Mouse (Mus musculus) intestine, embryonic 14.5 days (tissue): ENCODE results near the gene Cfl1. TPM values are rescaled to one million over a fixed set of nuclear protein-coding genes. Genes with fewer than 3 reads are reported as not detected.

Source experiments
- ATAC-seq: fragments of 200-750 bp; cut with Nextera tagmentation; replicated peaks from 2 replicates; pipeline ENCODE4 v1.8.0; 2017; ENCODE audit warnings: low read depth, moderate number of reproducible peaks, moderate TSS enrichment, moderate library complexity; ENCODE audit not compliant: low FRiP score, low TSS enrichment
- DNase-seq: peaks from one replicate; pipeline ENCODE4 v3.0.0-alpha.2; 2018; ENCODE audit warnings: low spot score
- H3K27ac ChIP-seq: fragments of 300-500 bp; sonication (generic); 2 replicates; pipeline ENCODE4 v1.5.1; 2014; ENCODE audit warnings: low read depth, mild to moderate bottlenecking, control low read depth
- H3K27me3 ChIP-seq: fragments of 300-500 bp; sonication (generic); replicated peaks from 2 replicates; pipeline ENCODE4 v1.6.1; 2014; ENCODE audit warnings: low read length, control low read depth; ENCODE audit not compliant: control insufficient read depth, insufficient read depth
- H3K36me3 ChIP-seq: fragments of 300-500 bp; sonication (generic); 2 replicates; pipeline ENCODE4 v1.6.1; 2014; ENCODE audit warnings: low read length, control low read depth; ENCODE audit not compliant: control insufficient read depth, insufficient read depth
- H3K4me1 ChIP-seq: fragments of 300-500 bp; sonication (generic); replicated peaks from 2 replicates; pipeline ENCODE4 v1.6.1; 2014; ENCODE audit warnings: low read length, control low read depth, mixed read lengths; ENCODE audit not compliant: control insufficient read depth, insufficient read depth
- H3K4me2 ChIP-seq: fragments of 300-500 bp; sonication (generic); 2 replicates; pipeline ENCODE4 v1.6.1; 2014; ENCODE audit warnings: low read length
- H3K4me3 ChIP-seq: fragments of 300-500 bp; sonication (generic); 2 replicates; pipeline ENCODE4 v1.5.1; 2014; ENCODE audit warnings: low read depth, low read length, control low read depth, mixed read lengths
- H3K9ac ChIP-seq: fragments of 300-500 bp; sonication (generic); 2 replicates; pipeline ENCODE4 v1.6.1; 2014; ENCODE audit warnings: mild to moderate bottlenecking, low read length
- H3K9me3 ChIP-seq: fragments of 300-500 bp; sonication (generic); 2 replicates; pipeline ENCODE4 v1.6.1; 2016; ENCODE audit warnings: low read length, control low read depth; ENCODE audit not compliant: control insufficient read depth
- WGBS: fragments of 180-500 bp; shearing (Covaris S2); extraction: QIAGEN DNeasy Blood & Tissue Kit; methylation state at CpG from one replicate; pipeline ENCODE4 v1.1.7; 2014; 5-methylcytosine and 5-hydroxymethylcytosine counted together
- polyA plus RNA-seq: library from polyadenylated mRNA; unstranded; fragments of >200 nt; fragmentation: Nextera tagmentation; extraction: Ambion mirVana; gene quantifications from 2 replicates; pipeline ENCODE4 v1.2.1, GENCODE M21; 2014

The Cfl1 gene
- polyA plus RNA-seq, 1 experiment from 2014 or later = 2,844 TPM

DNA sequence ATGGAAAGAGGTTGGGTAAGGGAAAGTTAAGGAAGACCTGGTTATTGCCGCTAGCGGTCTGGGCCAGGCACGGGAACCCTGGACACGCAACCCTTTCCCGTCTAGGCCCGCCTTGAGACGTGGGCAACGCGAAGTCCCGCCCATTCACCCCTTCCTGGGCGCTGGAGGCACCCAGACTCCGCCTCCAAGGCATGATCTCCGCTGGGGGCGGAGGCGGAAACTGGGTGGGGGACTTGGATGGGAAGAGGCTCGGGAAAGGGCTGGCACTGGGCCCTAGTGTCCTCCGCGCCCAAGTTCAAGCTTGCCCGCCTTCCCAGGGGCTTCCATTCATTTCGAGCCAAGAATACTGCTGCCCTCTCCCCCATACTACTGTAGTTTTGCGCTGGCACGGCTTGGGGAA is 16.5 kb upstream of the Cfl1 start, which contains the start of gene Efemp2:
Efemp2 (plus strand) TSS at position 235 of the 400 bp plus-strand sequence.
- peak; percentile 61 for ATAC-seq
- peak within 1 kb of the TSS; percentile 66 for H3K4me3 ChIP-seq
- H3K9ac ChIP-seq = peak within 1 kb of the TSS; percentile 72

GRCm38 (mm10) chr19:5474281-5475068 is 15.8 kb upstream of the Cfl1 start:
- Histone ChIP-seq H3K9me3 (no peaks in the 10 kb centered on the region), H3K4me2 (peak overlapping the region; percentile 76), H3K27ac (peak overlapping the region; percentile 90), H3K27me3 (no peaks in the 10 kb centered on the region), H3K4me1 (0 out of 2 replicates have a peak, but pooled peaks cover 9% of the 10 kb centered on the region), H3K36me3 (peaks cover 26% of the 10 kb centered on the region), H3K9ac (peak overlapping the region; percentile 72), H3K4me3 (peak overlapping the region; percentile 66)
- DNase-seq (peak; percentile 73), ATAC-seq (peak; percentile 67)
- 2% methylated on average over 50 of the region's 68 CpGs for WGBS

More for the DNA sequence above, 16.5 kb upstream of the Cfl1 start, which contains the start of gene Efemp2:
- under 1% methylated on average over 22 of the region's 22 CpGs for WGBS
- DNase-seq = peak; percentile 83
- Histone ChIP-seq H3K27me3 (no peaks in the 10 kb centered on the region), H3K36me3 (peaks cover 18% of the 10 kb centered on the region), H3K4me2 (peak within 1 kb of the TSS; percentile 76), H3K27ac (peak within 1 kb of the TSS; percentile 90), H3K4me1 (0 out of 2 replicates have a peak, but pooled peaks cover 9% of the 10 kb centered on the region), H3K9me3 (no peaks in the 10 kb centered on the region)

GRCm38 (mm10) chr19:5475069-5475714 is 15.1 kb upstream of the Cfl1 start:
- 0 out of 2 replicates have a peak, but pooled peaks cover 9% of the 10 kb centered on the region for H3K4me1 ChIP-seq
- 13% methylated on average over 13 of the region's 13 CpGs for WGBS
- H3K4me3 ChIP-seq = peak overlapping the region; percentile 66
- H3K9me3 ChIP-seq = no peaks in the 10 kb centered on the region
- peak overlapping the region; percentile 90 for H3K27ac ChIP-seq
- H3K36me3 ChIP-seq = peaks cover 33% of the 10 kb centered on the region
- no peak for DNase-seq
- H3K9ac ChIP-seq = peak overlapping the region; percentile 72
- H3K4me2 ChIP-seq = peak overlapping the region; percentile 76
- peak; percentile 7; the same call in 1 of the 2 replicates for ATAC-seq
- no peaks in the 10 kb centered on the region for H3K27me3 ChIP-seq

GRCm38 (mm10) chr19:5477004-5477667 is 13.1 kb upstream of the Cfl1 start:
- 87% methylated on average over 10 of the region's 10 CpGs for WGBS
- ATAC-seq (no peak), DNase-seq (no peak)
- Histone ChIP-seq H3K4me3 (no peak overlapping the region), H3K4me2 (no peak overlapping the region), H3K27me3 (no peaks in the 10 kb centered on the region), H3K9me3 (no peaks in the 10 kb centered on the region), H3K36me3 (peaks cover 52% of the 10 kb centered on the region), H3K4me1 (0 out of 2 replicates have a peak, but pooled peaks cover 9% of the 10 kb centered on the region), H3K27ac (no peak overlapping the region), H3K9ac (no peak overlapping the region)

- H3K4me3 ChIP-seq = no peak overlapping the region
- H3K9me3 ChIP-seq = no peaks in the 10 kb centered on the region
- H3K27me3 ChIP-seq = no peaks in the 10 kb centered on the region
- H3K36me3 ChIP-seq = peaks cover 59% of the 10 kb centered on the region
- no peak overlapping the region for H3K27ac ChIP-seq
- ATAC-seq = no peak
- 0 out of 2 replicates have a peak, but pooled peaks cover 9% of the 10 kb centered on the region for H3K4me1 ChIP-seq
- no peak overlapping the region for H3K4me2 ChIP-seq
- H3K9ac ChIP-seq = no peak overlapping the region
- 93% methylated on average over 18 of the region's 18 CpGs for WGBS
- no peak for DNase-seq
Measured at GRCm38 (mm10) chr19:5477668-5478300, 12.5 kb upstream of the Cfl1 start.

DNA sequence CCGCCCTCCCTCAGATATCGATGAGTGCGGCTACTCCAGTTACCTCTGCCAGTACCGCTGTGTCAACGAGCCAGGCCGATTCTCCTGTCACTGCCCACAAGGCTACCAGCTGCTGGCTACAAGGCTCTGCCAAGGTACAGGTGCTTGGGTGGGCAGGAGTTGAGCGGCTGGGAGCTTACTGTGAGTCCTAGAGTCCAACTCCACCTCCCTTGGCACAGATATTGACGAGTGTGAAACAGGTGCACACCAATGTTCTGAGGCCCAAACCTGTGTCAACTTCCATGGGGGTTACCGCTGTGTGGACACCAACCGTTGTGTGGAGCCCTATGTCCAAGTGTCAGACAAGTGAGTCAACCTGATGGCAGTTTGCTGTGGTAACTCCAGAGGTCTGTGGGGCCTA is 10.2 kb upstream of the Cfl1 start:
- H3K36me3 ChIP-seq = peaks cover 80% of the 10 kb centered on the region

GRCm38 (mm10) chr19:5481398-5481797 is 8.9 kb upstream of the Cfl1 start:
- DNase-seq = no peak
- H3K4me3 ChIP-seq = no peak overlapping the region
- no peaks in the 10 kb centered on the region for H3K27me3 ChIP-seq
- H3K27ac ChIP-seq = no peak overlapping the region
- no peak overlapping the region for H3K4me2 ChIP-seq
- H3K4me1 ChIP-seq = no peaks in the 10 kb centered on the region
- ATAC-seq = no peak
- H3K9me3 ChIP-seq = no peaks in the 10 kb centered on the region
- H3K9ac ChIP-seq = no peak overlapping the region
- peaks cover 90% of the 10 kb centered on the region for H3K36me3 ChIP-seq
- 92% methylated on average over 10 of the region's 10 CpGs for WGBS

More for the DNA sequence above, 10.2 kb upstream of the Cfl1 start:
- H3K9me3 ChIP-seq = no peaks in the 10 kb centered on the region
- no peak for DNase-seq
- no peaks in the 10 kb centered on the region for H3K27me3 ChIP-seq
- H3K27ac ChIP-seq = no peak overlapping the region
- H3K4me3 ChIP-seq = no peak overlapping the region
- 0 out of 2 replicates have a peak, but pooled peaks cover 8% of the 10 kb centered on the region for H3K4me1 ChIP-seq
- no peak for ATAC-seq
- WGBS = 95% methylated on average over 10 of the region's 10 CpGs
- no peak overlapping the region for H3K4me2 ChIP-seq
- H3K9ac ChIP-seq = no peak overlapping the region
